Mouse (Mus musculus): ENCODE results near the gene Lypd8. TPM values are rescaled to one million over a fixed set of nuclear protein-coding genes. Genes with fewer than 3 reads are reported as not detected.

Lypd8 gene
- polyA plus RNA-seq, 2 experiments, result 0.09 TPM; not detected in 1

DNA sequence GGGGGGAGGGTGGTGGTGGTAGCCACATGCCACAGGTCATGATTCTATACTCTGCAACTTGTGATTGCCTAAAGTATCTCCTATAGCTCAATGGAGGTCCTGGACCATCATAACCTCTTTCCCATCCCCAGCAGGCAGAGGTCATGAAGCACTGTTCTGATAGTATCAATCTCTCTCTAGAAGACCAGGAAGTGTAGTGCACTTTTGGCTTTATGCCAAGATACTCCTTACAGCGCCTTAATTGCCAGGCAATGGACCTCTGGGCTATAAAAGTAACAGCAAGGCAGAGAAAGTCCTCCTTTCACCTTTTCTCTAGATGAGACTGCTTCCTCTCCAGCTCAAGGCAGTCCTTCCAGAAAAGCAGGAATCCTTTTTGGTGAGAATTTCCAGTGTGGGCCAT lies 42.0 kb downstream of the Lypd8 start, which contains the start of gene 1810065E05Rik:
Gene 1810065E05Rik (plus strand): TSS at position 297 of the 400 bp plus-strand sequence.
- H3K9ac ChIP-seq (replicated peaks), result no peak within 1 kb of the TSS
- no peaks in the 10 kb centered on the region for H3K9me3 ChIP-seq (ENCODE audit: control insufficient read depth, low read length)
- no peak within 1 kb of the TSS for H3K4me3 ChIP-seq (ENCODE audit: insufficient read depth in 1 of 2, low read depth in 2 of 2, low read length in 2 of 2)
- WGBS (ENCODE audit: insufficient replicate concordance), result 34% methylated on average over 1 of the region's 1 CpGs
- H3K4me2 ChIP-seq (ENCODE audit: low read depth), result no peak within 1 kb of the TSS
- no peak for DNase-seq (ENCODE audit: low read depth in 3 of 3, low spot score in 3 of 3)
- H3K27me3 ChIP-seq (ENCODE audit: control insufficient read depth, insufficient read depth, low read length), result no peaks in the 10 kb centered on the region
- TF ChIP-seq CTCF (IDR thresholded peaks at IDR 0.05; ENCODE audit: low read depth) (no peak), EP300 (IDR thresholded peaks at IDR 0.05; ENCODE audit: low read depth) (no peak)
- no peaks in the 10 kb centered on the region for H3K36me3 ChIP-seq (replicated peaks; ENCODE audit: control insufficient read depth, insufficient read depth, low read depth)
- no peak within 1 kb of the TSS for H3K27ac ChIP-seq
- no peaks in the 10 kb centered on the region for H3K4me1 ChIP-seq (replicated peaks; ENCODE audit: control insufficient read depth in 2 of 2, insufficient read depth in 2 of 2, low read length in 1 of 2)
- ATAC-seq (ENCODE audit: insufficient read depth), result no peak

DNA sequence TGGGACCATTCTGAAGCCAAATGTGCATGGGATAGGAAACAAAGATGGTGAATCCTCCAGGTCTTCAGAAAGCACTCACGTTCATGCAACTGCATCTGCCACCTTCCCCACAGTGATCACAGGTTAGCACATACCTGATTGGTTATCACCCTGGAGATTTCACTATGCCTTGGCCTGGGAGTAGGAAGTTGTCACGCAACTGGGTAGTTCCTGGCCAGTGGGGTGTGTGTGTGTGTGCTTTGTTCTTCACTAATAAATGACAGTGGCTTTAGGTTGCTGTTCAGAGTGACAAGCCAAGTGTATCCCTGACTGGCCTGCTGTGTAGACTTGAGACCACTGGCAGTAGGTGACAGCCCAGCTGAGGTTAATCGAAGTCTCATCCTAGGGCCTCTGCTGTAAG lies 53.4 kb downstream of the Lypd8 start, which contains the start of gene Gm12253:
Gene Gm12253 (plus strand): TSS at position 301 of the 400 bp plus-strand sequence.
- ATAC-seq (ENCODE audit: insufficient read depth) (no peak), DNase-seq (ENCODE audit: low read depth in 3 of 3, low spot score in 3 of 3) (no peak)
- no peak for TF ChIP-seq CTCF (IDR thresholded peaks at IDR 0.05; ENCODE audit: low read depth)
- no peak for TF ChIP-seq EP300 (IDR thresholded peaks at IDR 0.05; ENCODE audit: low read depth)
- no peak within 1 kb of the TSS for H3K27ac ChIP-seq
- H3K9me3 ChIP-seq (ENCODE audit: control insufficient read depth, low read length), result no peaks in the 10 kb centered on the region
- no peaks in the 10 kb centered on the region for H3K27me3 ChIP-seq (ENCODE audit: control insufficient read depth, insufficient read depth, low read length)
- WGBS (ENCODE audit: insufficient replicate concordance), result 56% methylated on average over 3 of the region's 3 CpGs
- no peaks in the 10 kb centered on the region for H3K36me3 ChIP-seq (replicated peaks; ENCODE audit: control insufficient read depth, insufficient read depth, low read depth)
- H3K4me1 ChIP-seq (replicated peaks; ENCODE audit: control insufficient read depth in 2 of 2, insufficient read depth in 2 of 2, low read length in 1 of 2), result no peaks in the 10 kb centered on the region
- no peak within 1 kb of the TSS for H3K4me2 ChIP-seq (ENCODE audit: low read depth)
- H3K4me3 ChIP-seq (ENCODE audit: insufficient read depth in 1 of 2, low read depth in 2 of 2, low read length in 2 of 2), result no peak within 1 kb of the TSS
- no peak within 1 kb of the TSS for H3K9ac ChIP-seq (replicated peaks)

DNA sequence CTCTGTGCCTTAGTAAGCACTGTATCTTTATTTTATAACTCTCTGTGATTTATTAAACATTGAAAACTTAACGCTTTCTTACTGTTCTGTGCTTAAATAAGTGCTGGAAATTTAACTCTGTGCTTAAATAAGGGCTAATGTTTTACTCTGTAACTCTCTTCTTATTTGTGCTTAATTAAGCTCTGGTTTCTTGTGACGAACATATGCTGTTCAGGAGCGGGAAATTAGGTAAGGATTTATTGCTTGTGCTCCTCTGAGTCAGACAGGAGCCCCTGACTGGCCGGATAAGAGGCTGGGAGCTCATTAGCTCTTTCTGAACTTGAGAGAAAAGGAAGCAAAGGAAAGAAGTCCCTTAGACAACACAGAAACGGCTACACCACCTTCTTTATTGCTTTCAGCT lies 59.0 kb downstream of the Lypd8 start:
- WGBS (ENCODE audit: insufficient replicate concordance), result 35% methylated on average over 5 of the region's 5 CpGs
- no peak overlapping the region for H3K9ac ChIP-seq (replicated peaks)
- H3K36me3 ChIP-seq (replicated peaks; ENCODE audit: control insufficient read depth, insufficient read depth, low read depth), result no peaks in the 10 kb centered on the region
- H3K9me3 ChIP-seq (ENCODE audit: control insufficient read depth, low read length), result no peaks in the 10 kb centered on the region
- DNase-seq (ENCODE audit: low read depth in 3 of 3, low spot score in 3 of 3) (no peak), ATAC-seq (ENCODE audit: insufficient read depth) (no peak)
- no peak overlapping the region for H3K4me3 ChIP-seq (ENCODE audit: insufficient read depth in 1 of 2, low read depth in 2 of 2, low read length in 2 of 2)
- H3K27me3 ChIP-seq (ENCODE audit: control insufficient read depth, insufficient read depth, low read length), result no peaks in the 10 kb centered on the region
- TF ChIP-seq CTCF (IDR thresholded peaks at IDR 0.05; ENCODE audit: low read depth) (no peak), EP300 (IDR thresholded peaks at IDR 0.05; ENCODE audit: low read depth) (no peak)
- no peaks in the 10 kb centered on the region for H3K4me1 ChIP-seq (replicated peaks; ENCODE audit: control insufficient read depth in 2 of 2, insufficient read depth in 2 of 2, low read length in 1 of 2)
- H3K27ac ChIP-seq, result no peak overlapping the region
- H3K4me2 ChIP-seq (ENCODE audit: low read depth), result no peak overlapping the region

Other genes starting within 250 kb of the Lypd8 start
- 4.8 and 5.9 TPM in 2 replicates for gene Gemin5, start 210.5 kb upstream of the Lypd8 start, polyA plus RNA-seq (2012; rRNA removed)
- 8.4 and 10.7 TPM in 2 replicates for gene Gemin5, start 210.5 kb upstream of the Lypd8 start, polyA plus RNA-seq (2014; fragmentation: Nextera tagmentation; extraction: Ambion mirVana)
- 53.3 and 66.0 TPM in 2 replicates for gene Mrpl22, start 207.4 kb upstream of the Lypd8 start, polyA plus RNA-seq (2012; rRNA removed)
- gene Mrpl22, start 207.4 kb upstream of the Lypd8 start, polyA plus RNA-seq (2014; fragmentation: Nextera tagmentation; extraction: Ambion mirVana), result 101 and 102 TPM in 2 replicates
- 3.6 and 4.7 TPM in 2 replicates for gene Igtp, start 179.5 kb upstream of the Lypd8 start, polyA plus RNA-seq (2012; rRNA removed)
- 6.9 and 7.6 TPM in 2 replicates for gene Igtp, start 179.5 kb upstream of the Lypd8 start, polyA plus RNA-seq (2014; fragmentation: Nextera tagmentation; extraction: Ambion mirVana)
- gene Irgm2, start 179.4 kb upstream of the Lypd8 start, polyA plus RNA-seq (2012; rRNA removed), result 2.4 and 2.8 TPM in 2 replicates
- 2.6 and 3.0 TPM in 2 replicates for gene Irgm2, start 179.4 kb upstream of the Lypd8 start, polyA plus RNA-seq (2014; fragmentation: Nextera tagmentation; extraction: Ambion mirVana)
- gene 4930438A08Rik, start 104.2 kb upstream of the Lypd8 start, polyA plus RNA-seq (2012; rRNA removed), result 0.61 and 0.78 TPM in 2 replicates
- 0.99 and 1.0 TPM in 2 replicates for gene 4930438A08Rik, start 104.2 kb upstream of the Lypd8 start, polyA plus RNA-seq (2014; fragmentation: Nextera tagmentation; extraction: Ambion mirVana)
- gene Zfp692, start 72.0 kb upstream of the Lypd8 start, polyA plus RNA-seq (2012; rRNA removed), result 18.7 and 19.8 TPM in 2 replicates
- 5.0 and 6.7 TPM in 2 replicates for gene Zfp692, start 72.0 kb upstream of the Lypd8 start, polyA plus RNA-seq (2014; fragmentation: Nextera tagmentation; extraction: Ambion mirVana)
- 20.3 and 22.2 TPM in 2 replicates for gene Zfp672, start 48.7 kb upstream of the Lypd8 start, polyA plus RNA-seq (2012; rRNA removed)
- gene Zfp672, start 48.7 kb upstream of the Lypd8 start, polyA plus RNA-seq (2014; fragmentation: Nextera tagmentation; extraction: Ambion mirVana), result 39.1 and 48.6 TPM in 2 replicates
- 9.0 and 9.1 TPM in 2 replicates for gene Sh3bp5l, start 48.3 kb upstream of the Lypd8 start, polyA plus RNA-seq (2012; rRNA removed)
- 9.1 and 12.4 TPM in 2 replicates for gene Sh3bp5l, start 48.3 kb upstream of the Lypd8 start, polyA plus RNA-seq (2014; fragmentation: Nextera tagmentation; extraction: Ambion mirVana)
- gene 1810065E05Rik, start 42.1 kb downstream of the Lypd8 start, polyA plus RNA-seq (2012; rRNA removed), result not detected in 2 replicates
- not detected in 2 replicates for gene 1810065E05Rik, start 42.1 kb downstream of the Lypd8 start, polyA plus RNA-seq (2014; fragmentation: Nextera tagmentation; extraction: Ambion mirVana)
- not detected in 2 replicates for gene Gm12253, start 53.5 kb downstream of the Lypd8 start, polyA plus RNA-seq (2012; rRNA removed)
- not detected in 2 replicates for gene Gm12253, start 53.5 kb downstream of the Lypd8 start, polyA plus RNA-seq (2014; fragmentation: Nextera tagmentation; extraction: Ambion mirVana)
- not detected in 2 replicates for gene Lypd9, start 73.9 kb downstream of the Lypd8 start, polyA plus RNA-seq (2012; rRNA removed)
- gene Lypd9, start 73.9 kb downstream of the Lypd8 start, polyA plus RNA-seq (2014; fragmentation: Nextera tagmentation; extraction: Ambion mirVana), result not detected in 2 replicates
- gene Olfr30, start 83.2 kb downstream of the Lypd8 start, polyA plus RNA-seq (2012; rRNA removed), result not detected in 2 replicates
- gene Olfr30, start 83.2 kb downstream of the Lypd8 start, polyA plus RNA-seq (2014; fragmentation: Nextera tagmentation; extraction: Ambion mirVana), result not detected in 2 replicates
- not detected in 2 replicates for gene Olfr332, start 113.5 kb downstream of the Lypd8 start, polyA plus RNA-seq (2012; rRNA removed)
- gene Olfr332, start 113.5 kb downstream of the Lypd8 start, polyA plus RNA-seq (2014; fragmentation: Nextera tagmentation; extraction: Ambion mirVana), result not detected in 2 replicates
- not detected in 2 replicates for gene Olfr331, start 123.5 kb downstream of the Lypd8 start, polyA plus RNA-seq (2012; rRNA removed)
- not detected in 2 replicates for gene Olfr331, start 123.5 kb downstream of the Lypd8 start, polyA plus RNA-seq (2014; fragmentation: Nextera tagmentation; extraction: Ambion mirVana)
- gene Olfr330, start 155.8 kb downstream of the Lypd8 start, polyA plus RNA-seq (2012; rRNA removed), result not detected in 2 replicates
- gene Olfr330, start 155.8 kb downstream of the Lypd8 start, polyA plus RNA-seq (2014; fragmentation: Nextera tagmentation; extraction: Ambion mirVana), result not detected in 2 replicates
- not detected in 2 replicates for gene Olfr329-ps, start 167.4 kb downstream of the Lypd8 start, polyA plus RNA-seq (2012; rRNA removed)
- gene Olfr329-ps, start 167.4 kb downstream of the Lypd8 start, polyA plus RNA-seq (2014; fragmentation: Nextera tagmentation; extraction: Ambion mirVana), result not detected in 2 replicates
- 0.02 TPM in 1 of 2 replicates, not detected in the other for gene Olfr328, start 176.6 kb downstream of the Lypd8 start, polyA plus RNA-seq (2012; rRNA removed)
- not detected in 2 replicates for gene Olfr328, start 176.6 kb downstream of the Lypd8 start, polyA plus RNA-seq (2014; fragmentation: Nextera tagmentation; extraction: Ambion mirVana)
- not detected in 2 replicates for gene Olfr224, start 191.5 kb downstream of the Lypd8 start, polyA plus RNA-seq (2012; rRNA removed)
- gene Olfr224, start 191.5 kb downstream of the Lypd8 start, polyA plus RNA-seq (2014; fragmentation: Nextera tagmentation; extraction: Ambion mirVana), result not detected in 2 replicates
- not detected in 2 replicates for gene Olfr325, start 198.7 kb downstream of the Lypd8 start, polyA plus RNA-seq (2012; rRNA removed)
- not detected in 2 replicates for gene Olfr325, start 198.7 kb downstream of the Lypd8 start, polyA plus RNA-seq (2014; fragmentation: Nextera tagmentation; extraction: Ambion mirVana)
- gene Olfr324, start 216.1 kb downstream of the Lypd8 start, polyA plus RNA-seq (2012; rRNA removed), result not detected in 2 replicates
- gene Olfr324, start 216.1 kb downstream of the Lypd8 start, polyA plus RNA-seq (2014; fragmentation: Nextera tagmentation; extraction: Ambion mirVana), result not detected in 2 replicates
- not detected in 2 replicates for gene 2210407C18Rik, start 237.0 kb downstream of the Lypd8 start, polyA plus RNA-seq (2012; rRNA removed)
- gene 2210407C18Rik, start 237.0 kb downstream of the Lypd8 start, polyA plus RNA-seq (2014; fragmentation: Nextera tagmentation; extraction: Ambion mirVana), result not detected in 2 replicates

Data from liver, embryonic 14.5 days (tissue).